Mouse (Mus musculus): ENCODE measurements around the gene Stpg2.
"Not testable (repeated sequence)": the region's sequence is repeated elsewhere in the genome, so short reads cannot be mapped to it uniquely, and the experiment has no call there.

Stpg2 gene

GRCm38 (mm10) chr3:139404673-139405072, 199.2 kb downstream of the Stpg2 start:
- no peak for DNase-seq (ENCODE audit: inconsistent age in 2 of 2, low spot score in 1 of 2)

DNA sequence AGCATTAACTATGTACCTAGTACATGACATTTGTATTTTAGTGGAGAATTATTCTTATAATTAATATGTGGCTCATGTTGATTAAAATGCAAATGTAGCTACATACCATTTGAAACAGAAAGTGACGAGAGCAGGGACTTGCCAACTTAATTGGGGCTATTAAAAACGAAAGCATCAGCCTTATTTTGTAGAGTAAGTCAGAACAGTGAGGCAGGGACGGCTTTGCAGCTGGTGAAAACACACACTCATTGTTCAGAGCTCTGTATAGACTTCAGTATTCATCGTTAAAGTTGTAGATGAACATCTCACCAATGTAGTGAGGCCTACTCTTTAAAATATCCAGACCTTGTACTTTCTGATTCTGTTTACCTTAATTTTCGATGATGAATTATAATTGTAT, 213.6 kb downstream of the Stpg2 start:
- no peak for DNase-seq (ENCODE audit: inconsistent age in 2 of 2, low spot score in 1 of 2)

DNA sequence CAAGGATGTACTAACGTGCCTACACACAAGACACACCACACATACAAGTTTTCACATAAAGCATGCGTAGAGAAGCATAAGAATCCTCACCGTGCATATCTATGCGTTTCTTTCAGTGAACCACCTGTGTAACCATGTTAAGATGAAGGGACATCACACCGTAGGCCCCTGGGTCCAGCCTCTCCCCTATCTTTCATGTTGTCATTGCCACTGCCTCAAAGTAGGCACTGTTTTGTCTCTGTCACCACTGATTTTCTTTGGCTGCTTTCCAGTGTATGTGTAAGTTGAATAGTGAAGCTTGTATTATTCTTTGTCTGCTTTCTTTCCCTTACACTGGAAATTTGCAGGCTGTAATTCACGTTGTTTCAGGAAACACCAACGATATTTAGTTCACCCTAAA, 236.7 kb downstream of the Stpg2 start:
- no peak for DNase-seq (ENCODE audit: inconsistent age in 2 of 2, low spot score in 1 of 2)

DNA sequence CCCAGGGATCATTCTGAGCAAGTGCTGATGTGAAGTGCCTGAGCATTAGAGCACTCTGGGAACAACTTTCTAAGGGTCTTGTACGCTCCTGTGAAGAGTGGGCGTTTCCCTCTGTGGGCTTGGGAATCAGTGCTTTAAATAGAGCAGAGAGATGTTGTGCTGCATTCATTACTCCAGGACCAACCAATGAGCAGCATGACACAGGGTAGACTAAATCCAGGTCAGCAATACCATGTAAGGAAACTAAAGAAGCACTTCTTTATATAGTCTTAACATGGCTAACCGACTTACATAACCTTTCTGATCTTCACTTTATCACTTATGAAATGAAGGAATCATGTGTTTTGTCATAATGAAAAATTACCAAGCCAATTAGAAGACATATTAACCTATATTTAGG, 290.4 kb downstream of the Stpg2 start:
- DNase-seq (ENCODE audit: inconsistent age in 2 of 2, low spot score in 1 of 2): no peak

DNA sequence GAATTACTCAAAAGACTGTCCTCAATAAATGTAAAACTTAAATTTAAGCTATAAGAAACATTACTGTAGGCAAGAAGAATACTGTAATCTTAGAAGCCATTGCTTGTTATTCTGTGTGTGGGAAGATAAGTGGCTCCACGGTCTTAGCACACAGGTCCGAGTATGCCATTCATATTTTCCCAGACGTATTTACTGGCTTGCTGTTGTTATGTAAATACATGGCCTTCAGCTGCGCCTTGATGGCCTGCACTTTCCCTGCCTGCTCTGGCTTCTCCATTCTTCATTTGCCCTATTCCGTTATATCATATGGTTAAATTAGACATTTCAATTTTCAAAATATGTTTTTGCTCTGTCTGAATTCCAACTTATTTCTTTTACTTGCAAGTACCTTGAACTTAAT, 296.7 kb downstream of the Stpg2 start:
- DNase-seq (ENCODE audit: inconsistent age in 2 of 2, low spot score in 1 of 2): no peak

- DNase-seq (ENCODE audit: inconsistent age in 2 of 2, low spot score in 1 of 2): peak in 1 of 2 experiments; percentile 19
Measured at GRCm38 (mm10) chr3:139509275-139509985, 303.9 kb downstream of the Stpg2 start.

- no peak for DNase-seq (ENCODE audit: inconsistent age in 2 of 2, low spot score in 1 of 2)
Measured at GRCm38 (mm10) chr3:139578496-139578895, 373.0 kb downstream of the Stpg2 start.

DNA sequence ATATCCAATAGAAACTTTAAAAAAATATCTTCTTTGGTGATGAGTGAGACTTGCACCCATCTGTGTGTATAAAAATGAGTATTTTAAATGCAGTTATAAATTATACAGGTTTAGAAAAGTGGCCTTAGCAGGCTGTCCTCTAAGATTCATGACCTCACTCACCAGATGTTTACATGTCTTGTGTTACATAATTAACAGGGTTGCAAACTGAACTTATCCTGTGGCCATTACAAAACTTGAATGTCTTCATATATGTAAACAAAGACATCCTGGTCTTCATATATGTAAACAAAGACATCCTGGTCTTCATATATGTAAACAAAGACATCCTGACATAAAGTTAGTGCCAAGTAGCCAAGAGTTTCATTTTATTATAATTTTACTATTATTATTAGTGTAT, 375.8 kb downstream of the Stpg2 start:
- no peak for DNase-seq (ENCODE audit: inconsistent age in 2 of 2, low spot score in 1 of 2)

DNA sequence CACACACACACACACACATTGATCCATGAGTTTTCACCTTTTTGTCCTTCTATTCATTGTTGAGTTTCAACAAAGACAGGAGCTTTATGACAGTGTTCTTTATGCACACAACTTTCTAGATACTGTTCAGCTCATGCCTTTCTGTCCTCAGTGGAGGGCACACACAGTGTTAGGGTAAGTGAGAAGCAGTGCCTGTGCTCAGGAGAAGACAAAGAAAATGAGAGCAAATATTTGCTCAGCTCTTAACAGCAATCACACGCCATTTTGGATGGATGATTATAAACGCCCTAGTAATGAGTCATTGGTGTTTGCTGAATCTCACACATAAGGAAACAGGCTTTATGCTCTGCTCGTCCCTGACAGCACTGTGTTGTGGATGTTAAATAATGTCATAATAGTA, 394.0 kb downstream of the Stpg2 start:
- DNase-seq (ENCODE audit: inconsistent age in 2 of 2, low spot score in 1 of 2): no peak

GRCm38 (mm10) chr3:139608267-139608666, 402.8 kb downstream of the Stpg2 start:
- not testable (repeated sequence) for DNase-seq (ENCODE audit: inconsistent age in 2 of 2, low spot score in 1 of 2)

DNA sequence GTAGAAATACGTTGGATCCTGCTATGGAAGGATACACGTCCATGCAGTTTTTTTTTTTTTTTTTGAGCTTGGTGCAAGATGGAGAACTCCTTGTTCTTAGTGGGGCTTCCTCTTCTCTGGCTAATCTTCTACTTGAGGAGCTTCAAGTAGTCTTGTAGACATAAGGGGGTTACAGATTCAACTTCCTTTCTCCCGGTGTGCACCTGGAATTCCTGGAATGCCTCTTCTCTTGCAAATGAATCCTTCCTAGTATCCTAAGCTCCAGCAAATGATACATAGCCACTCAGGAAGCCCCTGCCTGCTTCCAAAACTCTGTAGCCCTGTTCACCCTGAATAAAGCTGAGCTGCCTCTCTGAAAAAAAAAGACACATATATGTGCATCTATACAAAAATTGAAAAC, 409.1 kb downstream of the Stpg2 start:
- no peak for DNase-seq (ENCODE audit: inconsistent age in 2 of 2, low spot score in 1 of 2)

DNA sequence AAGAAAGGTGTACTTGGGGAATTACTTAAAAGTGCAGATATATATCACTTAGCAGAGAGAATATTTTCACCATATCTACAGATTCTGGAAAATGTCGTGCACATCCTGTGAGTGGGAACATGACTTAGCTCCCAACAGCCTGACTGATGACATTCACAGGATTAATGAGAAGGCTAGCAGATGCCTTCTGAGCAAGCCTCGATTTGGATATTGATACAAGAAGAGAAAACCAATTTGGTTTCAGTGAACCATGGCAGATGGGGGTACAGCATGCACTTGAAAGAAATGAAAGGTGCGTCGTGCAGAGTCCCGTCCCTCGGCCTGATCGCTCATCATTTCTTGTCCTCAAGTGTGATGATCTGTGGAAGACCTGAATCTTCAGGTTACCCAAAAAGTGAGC, 410.3 kb downstream of the Stpg2 start:
- DNase-seq (ENCODE audit: inconsistent age in 2 of 2, low spot score in 1 of 2): no peak

GRCm38 (mm10) chr3:139637887-139638286, 432.4 kb downstream of the Stpg2 start:
- DNase-seq (ENCODE audit: inconsistent age in 2 of 2, low spot score in 1 of 2): no peak

- DNase-seq (ENCODE audit: inconsistent age in 2 of 2, low spot score in 1 of 2): no peak
Measured at GRCm38 (mm10) chr3:139651505-139651904, 446.0 kb downstream of the Stpg2 start.

GRCm38 (mm10) chr3:139659416-139659815, 453.9 kb downstream of the Stpg2 start:
- no peak for DNase-seq (ENCODE audit: inconsistent age in 2 of 2, low spot score in 1 of 2)

DNA sequence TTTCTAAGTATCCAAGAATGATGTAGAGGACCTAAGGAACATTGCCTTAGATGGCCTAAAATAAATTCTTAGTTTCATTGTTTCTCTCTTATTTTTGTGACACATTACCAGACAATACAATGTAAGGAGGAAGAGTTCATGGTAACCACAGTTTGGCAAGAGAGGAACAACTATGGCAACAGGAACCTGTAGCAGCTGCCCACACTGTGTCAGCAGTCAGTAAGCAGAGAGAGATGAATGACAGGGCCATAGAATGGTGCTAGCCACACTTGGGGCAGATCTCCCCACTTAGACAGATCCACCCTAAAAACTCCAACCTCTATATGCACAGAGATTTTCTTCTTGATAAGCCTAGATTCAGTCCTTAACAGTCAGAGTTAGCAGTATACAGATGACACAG, 456.7 kb downstream of the Stpg2 start:
- no peak for DNase-seq (ENCODE audit: inconsistent age in 2 of 2, low spot score in 1 of 2)

- no peak for DNase-seq (ENCODE audit: inconsistent age in 2 of 2, low spot score in 1 of 2)
Measured at GRCm38 (mm10) chr3:139663712-139664245, 458.3 kb downstream of the Stpg2 start.

GRCm38 (mm10) chr3:139665047-139665446, 459.6 kb downstream of the Stpg2 start:
- DNase-seq (ENCODE audit: inconsistent age in 2 of 2, low spot score in 1 of 2): no peak

DNA sequence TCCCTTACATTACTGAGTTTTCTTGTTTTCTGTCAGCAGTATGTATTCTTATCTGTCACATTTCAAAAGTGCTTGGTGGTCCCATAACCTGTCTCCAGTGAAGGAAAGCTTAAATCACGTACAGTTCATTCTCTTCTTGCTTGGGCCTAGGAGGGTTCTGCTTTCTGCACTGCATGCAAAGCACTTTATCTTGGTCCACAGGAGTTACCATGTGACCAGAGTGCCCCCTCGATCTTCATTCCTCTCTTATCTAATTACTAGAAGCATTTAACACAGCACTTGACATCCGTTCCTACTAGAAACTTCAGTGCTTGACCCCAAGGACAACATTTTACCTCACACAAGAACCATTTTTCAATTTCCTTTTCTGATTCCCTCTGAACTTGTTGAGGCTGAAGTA, 470.7 kb downstream of the Stpg2 start:
- DNase-seq (ENCODE audit: inconsistent age in 2 of 2, low spot score in 1 of 2): no peak

GRCm38 (mm10) chr3:139676723-139677122, 471.2 kb downstream of the Stpg2 start:
- DNase-seq (ENCODE audit: inconsistent age in 2 of 2, low spot score in 1 of 2): no peak

DNA sequence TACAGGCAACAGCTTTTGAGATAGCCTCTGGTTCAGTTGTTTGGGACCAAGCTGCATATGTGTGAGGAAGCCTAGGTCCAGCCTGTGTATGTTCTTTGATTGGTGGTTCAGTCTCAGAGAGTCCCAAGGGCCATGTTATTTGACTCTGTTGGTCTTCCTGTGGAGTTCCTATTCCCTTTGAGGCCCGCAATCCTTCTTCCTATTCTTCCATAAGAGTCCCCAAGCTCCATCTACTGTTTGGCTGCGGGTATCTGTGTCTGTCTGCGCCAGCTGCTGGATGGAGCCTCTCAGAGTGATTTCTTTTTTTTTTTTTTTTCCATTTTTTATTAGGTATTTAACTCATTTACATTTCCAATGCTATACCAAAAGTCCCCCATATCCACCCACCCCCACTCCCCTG, 498.7 kb downstream of the Stpg2 start:
- not testable (repeated sequence) for DNase-seq (ENCODE audit: inconsistent age in 2 of 2, low spot score in 1 of 2)

- DNase-seq (ENCODE audit: inconsistent age in 2 of 2, low spot score in 1 of 2): not testable (repeated sequence)
Measured at GRCm38 (mm10) chr3:139707396-139707795, 501.9 kb downstream of the Stpg2 start.

DNA sequence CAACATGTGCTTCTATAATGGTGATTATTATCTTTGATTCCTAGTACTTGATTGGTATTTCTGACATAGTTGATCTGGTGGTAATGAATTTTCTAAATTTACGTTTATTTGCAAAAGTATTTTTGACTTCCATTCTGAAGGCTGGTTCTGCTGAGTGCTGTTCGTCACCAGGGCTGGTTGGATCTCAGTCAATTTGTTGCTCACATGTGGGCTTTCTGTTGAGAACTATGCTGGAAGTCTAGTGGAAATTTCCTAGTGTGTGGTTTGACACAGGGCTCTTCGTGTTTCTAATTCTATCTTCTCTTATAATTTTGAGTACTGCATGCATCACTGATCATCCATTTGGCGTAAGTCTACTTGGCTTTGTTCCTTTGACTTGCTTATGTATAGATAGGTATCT, 504.3 kb downstream of the Stpg2 start:
- no peak for DNase-seq (ENCODE audit: inconsistent age in 2 of 2, low spot score in 1 of 2)

Measured in adrenal gland, adult (tissue).